Mouse (Mus musculus): ENCODE results near the gene Stc2.

The Stc2 gene

GRCm38 (mm10) chr11:31366827-31367226 lies 3.0 kb downstream of the Stc2 start:
- no peak for DNase-seq (ENCODE audit: low read depth in 2 of 2, low spot score in 2 of 2)

- no peak for DNase-seq (ENCODE audit: low read depth in 2 of 2, low spot score in 2 of 2)
These were observed 3.5 kb downstream of the Stc2 start for GRCm38 (mm10) chr11:31366421-31366820.

- DNase-seq (ENCODE audit: low read depth in 2 of 2, low spot score in 2 of 2), result no peak
These were observed 3.9 kb downstream of the Stc2 start for GRCm38 (mm10) chr11:31365981-31366380.

GRCm38 (mm10) chr11:31365280-31365679 lies 4.6 kb downstream of the Stc2 start:
- DNase-seq (ENCODE audit: low read depth in 2 of 2, low spot score in 2 of 2), result no peak

GRCm38 (mm10) chr11:31362856-31363255 lies 7.0 kb downstream of the Stc2 start:
- DNase-seq (ENCODE audit: low read depth in 2 of 2, low spot score in 2 of 2), result no peak

GRCm38 (mm10) chr11:31362330-31362729 lies 7.5 kb downstream of the Stc2 start:
- DNase-seq (ENCODE audit: low read depth in 2 of 2, low spot score in 2 of 2), result no peak

- no peak for DNase-seq (ENCODE audit: low read depth in 2 of 2, low spot score in 2 of 2)
These were observed 8.8 kb downstream of the Stc2 start for GRCm38 (mm10) chr11:31361047-31361446.

GRCm38 (mm10) chr11:31359283-31359902 lies 10.5 kb downstream of the Stc2 start:
- no peak for DNase-seq (ENCODE audit: low read depth in 2 of 2, low spot score in 2 of 2)

GRCm38 (mm10) chr11:31358453-31358852 lies 11.4 kb downstream of the Stc2 start:
- no peak for DNase-seq (ENCODE audit: low read depth in 2 of 2, low spot score in 2 of 2)

- DNase-seq (ENCODE audit: low read depth in 2 of 2, low spot score in 2 of 2), result no peak
These were observed 13.0 kb downstream of the Stc2 start for GRCm38 (mm10) chr11:31356866-31357265.

GRCm38 (mm10) chr11:31355737-31356136 lies 14.1 kb downstream of the Stc2 start:
- no peak for DNase-seq (ENCODE audit: low read depth in 2 of 2, low spot score in 2 of 2)

GRCm38 (mm10) chr11:31354514-31354913 lies 15.4 kb downstream of the Stc2 start:
- no peak for DNase-seq (ENCODE audit: low read depth in 2 of 2, low spot score in 2 of 2)
